Mouse (Mus musculus) myocyte (in vitro differentiated cells): Measurements from ENCODE around the gene Map1b. TPM values are rescaled to one million over a fixed set of nuclear protein-coding genes. Genes with fewer than 3 reads are reported as not detected.
A peak's percentile ranks its signal among the peaks of the same experiment; 100 is the strongest.

Source experiments
- H3K27me3 ChIP-seq: one replicate; pipeline ENCODE4 v1.6.1; 2011; ENCODE audit not compliant: control insufficient read depth, insufficient read depth, insufficient read length
- H3K36me3 ChIP-seq: one replicate; pipeline ENCODE4 v1.6.1; 2011; ENCODE audit not compliant: control insufficient read depth, insufficient read depth
- H3K4me2 ChIP-seq: one replicate; pipeline ENCODE4 v1.6.1; 2011; ENCODE audit warnings: low read depth, control low read depth
- H3K4me3 ChIP-seq: one replicate; pipeline ENCODE4 v1.5.1; 2011; ENCODE audit warnings: mild to moderate bottlenecking, control low read depth, moderate library complexity
- H3K79me2 ChIP-seq: one replicate; pipeline ENCODE4 v1.6.1; 2011; ENCODE audit not compliant: control insufficient read depth, insufficient read depth
- H3ac ChIP-seq: one replicate; pipeline ENCODE4 v1.6.1; 2011; ENCODE audit not compliant: control insufficient read depth, insufficient read length
- CEBPB ChIP-seq: IDR thresholded peaks from 2 replicates; pipeline ENCODE4 v1.6.1; 2011; ENCODE audit warnings: mild to moderate bottlenecking, moderate library complexity; ENCODE audit not compliant: poor library complexity, insufficient read depth, severe bottlenecking
- E2F4 ChIP-seq: IDR thresholded peaks from one replicate; pipeline ENCODE4 v1.6.1; 2011; ENCODE audit warnings: mild to moderate bottlenecking, control low read depth, moderate library complexity; ENCODE audit not compliant: insufficient read depth
- MAX ChIP-seq: IDR thresholded peaks from one replicate; pipeline ENCODE4 v1.6.1; 2011; ENCODE audit warnings: low read depth, mild to moderate bottlenecking, control low read depth
- MYOD1 ChIP-seq, 3 experiments: IDR thresholded peaks; one replicate each; pipeline ENCODE4 v1.6.1; 2011; ENCODE audit warnings: control low read depth in 2 of 3, low read depth in 2 of 3, mild to moderate bottlenecking in 2 of 3, moderate library complexity in 1 of 3; ENCODE audit not compliant: insufficient read length in 2 of 3, control insufficient read depth in 1 of 3
- MYOG ChIP-seq, 3 experiments: IDR thresholded peaks; one replicate each; pipeline ENCODE4 v1.6.1; 2011; ENCODE audit warnings: control low read depth in 2 of 3, low read depth in 2 of 3, mild to moderate bottlenecking in 2 of 3; ENCODE audit not compliant: insufficient read length in 2 of 3, control insufficient read depth in 1 of 3, insufficient read depth in 1 of 3
- POLR2A ChIP-seq: IDR thresholded peaks from one replicate; pipeline ENCODE4 v1.6.1; 2011; ENCODE audit warnings: low read depth, mild to moderate bottlenecking, control low read depth, moderate library complexity; ENCODE audit not compliant: insufficient read length
- POLR2AphosphoS2 ChIP-seq: IDR thresholded peaks from one replicate; pipeline ENCODE4 v1.6.1; 2011; ENCODE audit warnings: low read depth, control low read depth; ENCODE audit not compliant: insufficient read length
- REST ChIP-seq: IDR thresholded peaks from one replicate; pipeline ENCODE4 v1.6.1; 2011; ENCODE audit warnings: mild to moderate bottlenecking, control low read depth, moderate library complexity; ENCODE audit not compliant: insufficient read depth, insufficient read length
- SRF ChIP-seq: IDR thresholded peaks from one replicate; pipeline ENCODE4 v1.6.1; 2011; ENCODE audit warnings: low read depth; ENCODE audit not compliant: control insufficient read depth, insufficient read length
- TCF12 ChIP-seq: IDR thresholded peaks from one replicate; pipeline ENCODE4 v1.6.1; 2011; ENCODE audit warnings: mild to moderate bottlenecking, control low read depth; ENCODE audit not compliant: poor library complexity, insufficient read depth, severe bottlenecking
- TCF3 ChIP-seq: IDR thresholded peaks from one replicate; pipeline ENCODE4 v1.6.1; 2011; ENCODE audit warnings: low read depth, control low read depth; ENCODE audit not compliant: insufficient read length
- USF1 ChIP-seq: IDR thresholded peaks from one replicate; pipeline ENCODE4 v1.6.1; 2011; ENCODE audit warnings: low read depth, mild to moderate bottlenecking, control low read depth, moderate library complexity
- polyA plus RNA-seq: library from polyadenylated mRNA; unstranded; fragments of >200 nt; fragmentation: generic; extraction: Trizol; gene quantifications from one replicate; pipeline ENCODE4 v1.2.1, GENCODE M21; 2012; ENCODE audit warnings: missing spikeins

Map1b gene
- polyA plus RNA-seq, 1 experiment, result 40.6 TPM

GRCm38 (mm10) chr13:99537908-99538513 is 21.7 kb upstream of the Map1b start:
- no peak overlapping the region for H3ac ChIP-seq
- H3K4me3 ChIP-seq, result no peak overlapping the region
- H3K27me3 ChIP-seq, result no peaks in the 10 kb centered on the region
- no peak overlapping the region for H3K4me2 ChIP-seq
- no peaks in the 10 kb centered on the region for H3K79me2 ChIP-seq
- no peaks in the 10 kb centered on the region for H3K36me3 ChIP-seq
- no peak for TF ChIP-seq POLR2A
- TF ChIP-seq TCF12, result no peak
- no peak for TF ChIP-seq MYOD1 (IDR thresholded peaks at IDR 0.05; ENCODE audit: control insufficient read depth in 1 of 3, insufficient read length in 2 of 3, low read depth in 2 of 3)
- no peak for TF ChIP-seq MYOG (IDR thresholded peaks at IDR 0.05; ENCODE audit: control insufficient read depth in 1 of 3, insufficient read depth in 1 of 3, insufficient read length in 2 of 3, low read depth in 2 of 3)
- TF ChIP-seq TCF3, result no peak
- no peak for TF ChIP-seq USF1
- no peak for TF ChIP-seq REST
- TF ChIP-seq POLR2AphosphoS2, result no peak
- TF ChIP-seq E2F4, result no peak
- TF ChIP-seq MAX, result no peak
- no peak for TF ChIP-seq CEBPB
- TF ChIP-seq SRF, result no peak

- Histone ChIP-seq H3K4me2 (peak overlapping the region; percentile 36), H3K4me3 (no peak overlapping the region), H3K27me3 (no peaks in the 10 kb centered on the region), H3ac (no peak overlapping the region), H3K36me3 (no peaks in the 10 kb centered on the region), H3K79me2 (no peaks in the 10 kb centered on the region)
- TF ChIP-seq E2F4 (no peak), TCF3 (no peak), MYOD1 (IDR thresholded peaks at IDR 0.05; ENCODE audit: control insufficient read depth in 1 of 3, insufficient read length in 2 of 3, low read depth in 2 of 3) (peak in 2 of 3 experiments; percentile 1 to 67), REST (no peak), SRF (no peak), USF1 (no peak), TCF12 (no peak), MYOG (IDR thresholded peaks at IDR 0.05; ENCODE audit: control insufficient read depth in 1 of 3, insufficient read depth in 1 of 3, insufficient read length in 2 of 3, low read depth in 2 of 3) (peak in 1 of 3 experiments; percentile 49), MAX (no peak), POLR2A (no peak), POLR2AphosphoS2 (no peak)
Measured at GRCm38 (mm10) chr13:99528456-99528855, 12.1 kb upstream of the Map1b start.

GRCm38 (mm10) chr13:99527936-99528335 is 11.6 kb upstream of the Map1b start:
- no peak for TF ChIP-seq TCF12
- no peak for TF ChIP-seq TCF3
- no peak for TF ChIP-seq POLR2A
- no peak for TF ChIP-seq CEBPB
- no peak for TF ChIP-seq MAX
- no peak for TF ChIP-seq MYOD1 (IDR thresholded peaks at IDR 0.05; ENCODE audit: control insufficient read depth in 1 of 3, insufficient read length in 2 of 3, low read depth in 2 of 3)
- TF ChIP-seq SRF, result no peak
- TF ChIP-seq POLR2AphosphoS2, result no peak
- TF ChIP-seq USF1, result no peak
- no peak for TF ChIP-seq REST
- TF ChIP-seq MYOG (IDR thresholded peaks at IDR 0.05; ENCODE audit: control insufficient read depth in 1 of 3, insufficient read depth in 1 of 3, insufficient read length in 2 of 3, low read depth in 2 of 3), result no peak
- TF ChIP-seq E2F4, result no peak
- Histone ChIP-seq H3K36me3 (no peaks in the 10 kb centered on the region), H3K27me3 (no peaks in the 10 kb centered on the region), H3K4me3 (no peak overlapping the region), H3K79me2 (no peaks in the 10 kb centered on the region), H3ac (no peak overlapping the region), H3K4me2 (no peak overlapping the region)

GRCm38 (mm10) chr13:99525491-99525890 is 9.2 kb upstream of the Map1b start:
- no peaks in the 10 kb centered on the region for H3K36me3 ChIP-seq

More at GRCm38 (mm10) chr13:99525491-99525890, 9.2 kb upstream of the Map1b start:
- Histone ChIP-seq H3K79me2 (no peaks in the 10 kb centered on the region), H3K4me3 (no peak overlapping the region), H3K4me2 (no peak overlapping the region), H3K27me3 (no peaks in the 10 kb centered on the region), H3ac (no peak overlapping the region)
- no peak for TF ChIP-seq SRF
- no peak for TF ChIP-seq USF1
- no peak for TF ChIP-seq TCF3
- TF ChIP-seq E2F4, result no peak
- TF ChIP-seq REST, result no peak
- TF ChIP-seq MAX, result no peak
- no peak for TF ChIP-seq POLR2AphosphoS2
- no peak for TF ChIP-seq POLR2A
- TF ChIP-seq MYOG (IDR thresholded peaks at IDR 0.05; ENCODE audit: control insufficient read depth in 1 of 3, insufficient read depth in 1 of 3, insufficient read length in 2 of 3, low read depth in 2 of 3), result no peak
